Comparison of ENCODE assay signal across 7 mouse cellular contexts in the genomic region with DNA sequence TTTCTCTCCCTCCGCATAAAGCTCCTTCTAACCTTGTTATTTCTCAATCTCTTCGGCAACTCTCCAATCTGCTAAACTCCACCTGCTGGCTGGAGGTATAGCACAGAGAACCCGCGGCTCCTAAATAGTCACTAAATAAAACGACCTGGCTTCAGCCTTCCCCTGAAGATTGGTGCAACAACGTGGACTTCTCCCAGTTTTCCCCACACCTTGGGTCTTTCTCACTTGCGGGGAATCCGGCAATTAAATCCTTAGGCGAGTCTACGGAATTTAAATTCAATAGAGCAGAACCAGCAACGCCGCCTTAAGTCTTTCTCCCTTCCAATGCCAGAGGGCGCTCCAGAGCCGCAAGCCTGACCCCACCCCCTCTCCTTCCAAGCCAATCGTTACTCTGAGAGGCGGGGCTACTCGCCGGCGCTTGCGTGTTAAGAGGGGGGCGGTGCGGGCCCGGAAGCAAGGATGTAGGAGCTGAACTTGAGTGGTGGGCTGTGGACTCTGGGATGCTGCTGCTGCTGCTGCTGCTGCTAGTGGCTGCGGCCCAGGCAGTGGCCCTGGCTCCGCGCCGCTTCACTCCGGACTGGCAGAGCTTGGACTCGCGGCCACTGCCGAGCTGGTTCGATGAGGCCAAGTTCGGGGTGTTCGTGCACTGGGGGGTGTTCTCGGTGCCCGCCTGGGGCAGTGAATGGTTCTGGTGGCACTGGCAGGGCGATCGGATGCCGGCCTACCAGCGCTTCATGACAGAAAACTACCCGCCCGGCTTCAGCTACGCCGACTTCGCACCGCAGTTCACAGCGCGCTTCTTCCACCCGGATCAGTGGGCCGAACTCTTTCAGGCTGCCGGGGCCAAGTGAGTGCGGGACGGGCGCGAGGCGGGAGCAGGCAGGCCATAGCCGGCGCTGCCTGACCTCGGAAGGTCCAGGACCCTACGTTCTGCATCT. TPM values are rescaled to one million over a fixed set of nuclear protein-coding genes. Genes with fewer than 3 reads are reported as not detected.
DNase-seq lines count a peak whose midpoint lies in the region; ATAC-seq lines count a peak whose summit lies in the region.

Gene Fuca1 (plus strand): TSS at position 432 of the 938 bp plus-strand sequence.

- H3K4me1 ChIP-seq in intestine, embryonic 15.5 days (replicated peaks): peaks cover 12% of the 10 kb centered on the region
- peaks cover 17% of the 10 kb centered on the region for H3K4me1 ChIP-seq in midbrain, embryonic 10.5 days

- WGBS in intestine, embryonic 15.5 days: 1% methylated on average over 60 of the region's 60 CpGs
- 2% methylated on average over 60 of the region's 60 CpGs for WGBS in midbrain, embryonic 10.5 days

- H3K4me2 ChIP-seq in intestine, embryonic 15.5 days (replicated peaks): peak within 1 kb of the TSS; percentile 88

- peak within 1 kb of the TSS; percentile 85 for H3K9ac ChIP-seq in intestine, embryonic 15.5 days

- H3K4me3 ChIP-seq in intestine, embryonic 15.5 days (replicated peaks): peak within 1 kb of the TSS; percentile 83
- peak within 1 kb of the TSS; percentile 85 for H3K4me3 ChIP-seq in midbrain, embryonic 10.5 days

- H3K9me3 ChIP-seq in intestine, embryonic 15.5 days: no peaks in the 10 kb centered on the region
- no peaks in the 10 kb centered on the region for H3K9me3 ChIP-seq in midbrain, embryonic 10.5 days (replicated peaks)

- ATAC-seq in intestine, embryonic 15.5 days: peak; percentile 92

- peaks cover 2% of the 10 kb centered on the region; the same call in 1 of the 2 replicates for H3K36me3 ChIP-seq in intestine, embryonic 15.5 days
- H3K36me3 ChIP-seq in midbrain, embryonic 10.5 days: peaks cover 22% of the 10 kb centered on the region

- intact Hi-C loops in gastrocnemius, postnatal 36 days (cut with DNase I): no loop called here
- intact Hi-C loops in left cerebral cortex, postnatal 25 days (cut with DNase I): loop anchor here (5.0 kb wide), 1 partner anchor 118 kb away; no protein-coding TSS in a partner anchor

- H3K27me3 ChIP-seq in intestine, embryonic 15.5 days (replicated peaks): no peaks in the 10 kb centered on the region
- H3K27me3 ChIP-seq in midbrain, embryonic 10.5 days (ENCODE audit: low read depth, poor library complexity, severe bottlenecking): no peaks in the 10 kb centered on the region

- peak within 1 kb of the TSS; percentile 84 for H3K27ac ChIP-seq in intestine, embryonic 15.5 days
- H3K27ac ChIP-seq in midbrain, embryonic 10.5 days (replicated peaks): peak within 1 kb of the TSS; percentile 83

- DNase-seq in adrenal gland, adult 2 months: peak; percentile 96
- DNase-seq in embryo, embryonic 11.5 days (ENCODE audit: low read depth, low spot score): peak; percentile 91
- peak; percentile 93 to 95 for DNase-seq in gastrocnemius, postnatal 36 days
- peak; percentile 95 to 97 for DNase-seq in left cerebral cortex, postnatal 25 days (ENCODE audit: low spot score in 2 of 2)
- DNase-seq in midbrain, embryonic 10.5 days (ENCODE audit: low spot score): peak; percentile 97
- peak; percentile 97 for DNase-seq in right cerebral cortex, postnatal 4 days

RNA-seq across cellular contexts. Expression of gene Fuca1, which starts in this region (rescaled TPM):
- total RNA-seq in adrenal gland, adult 2 months (2021): 10 to 100 TPM; 82.7 to 86.3 TPM
- 31.8 and 35.2 TPM in 2 replicates for polyA plus RNA-seq in adrenal gland, adult 2 months (2012; rRNA removed)
- 10 to 100 TPM; 16.4 to 18.7 TPM for total RNA-seq in gastrocnemius, postnatal 36 days (2021)
- polyA plus RNA-seq in intestine, embryonic 15.5 days (2015; fragmentation: Nextera tagmentation; extraction: Ambion mirVana): 134 and 154 TPM in 2 replicates
- 10 to 100 TPM; 29.2 to 36.3 TPM for total RNA-seq in left cerebral cortex, postnatal 25 days (2021)
- 54.0 and 63.7 TPM in 2 replicates for polyA plus RNA-seq in midbrain, embryonic 10.5 days (2016; fragmentation: Nextera tagmentation; extraction: Ambion mirVana)

Comparison
In these comparisons a context has a peak if more than half of its experiments do, and no peak if none do; other contexts are left out.
1. Peak in every context shown above with its lines: DNase-seq, ATAC-seq, H3K4me3 ChIP-seq and H3K27ac ChIP-seq.